Mouse (Mus musculus): ENCODE measurements around the gene Spock1.

The Spock1 gene

GRCm38 (mm10) chr13:57588558-57589273 is 319.4 kb downstream of the Spock1 start:
- DNase-seq = no peak

- DNase-seq = no peak
These were observed 323.0 kb downstream of the Spock1 start for GRCm38 (mm10) chr13:57585131-57585530.

GRCm38 (mm10) chr13:57582314-57582976 is 325.7 kb downstream of the Spock1 start:
- no peak for DNase-seq

DNA sequence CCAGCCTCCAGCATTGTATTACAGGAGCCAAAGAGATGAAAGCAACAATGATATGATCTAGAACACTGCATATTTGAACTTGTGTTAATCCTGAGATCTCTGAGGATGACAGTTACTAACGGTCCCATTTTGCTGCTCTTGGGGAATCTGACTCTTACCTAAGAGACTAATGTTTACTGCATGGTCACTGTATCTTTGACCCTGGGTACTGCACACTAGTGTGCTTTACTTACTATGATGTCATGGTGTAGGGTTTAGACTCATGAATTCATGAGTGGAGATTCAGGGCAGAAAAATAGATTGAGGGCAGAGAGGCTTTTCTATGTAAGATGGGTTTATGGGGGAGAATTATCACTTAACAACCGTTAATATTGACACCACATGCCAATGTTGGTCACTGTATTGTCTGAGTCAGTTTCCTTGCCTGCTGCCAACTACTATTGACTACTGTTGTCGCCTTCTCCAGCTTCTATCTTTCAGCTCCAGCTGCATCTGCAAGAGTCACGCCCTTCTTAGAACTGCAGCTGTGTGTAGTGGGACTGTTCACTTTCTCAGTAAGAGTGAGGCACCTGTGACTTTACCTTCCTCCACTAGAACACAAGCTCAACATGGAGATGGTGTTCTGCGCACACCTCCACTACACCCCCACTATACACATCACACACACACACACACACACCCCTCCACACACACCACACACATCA is 330.4 kb downstream of the Spock1 start:
- no peak for DNase-seq

DNA sequence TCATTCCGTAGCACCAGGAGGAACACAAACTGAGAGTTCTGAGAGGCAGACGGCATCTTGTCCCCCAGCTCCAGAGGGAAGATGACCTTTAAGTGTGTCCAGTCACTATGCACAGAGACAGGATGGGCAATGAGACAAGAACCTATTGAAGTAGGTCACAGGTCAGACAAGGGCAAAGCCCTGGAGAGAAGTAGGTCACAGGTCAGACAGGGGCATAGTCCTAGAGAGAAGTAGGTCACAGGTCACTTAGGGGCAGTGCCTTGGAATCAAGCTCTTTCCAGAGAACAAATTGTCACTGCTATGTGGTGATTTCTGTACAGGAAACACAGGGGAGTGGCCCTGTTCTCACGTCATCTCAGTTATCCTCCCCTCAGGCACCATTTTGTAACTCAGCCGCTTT is 334.6 kb downstream of the Spock1 start:
- no peak for DNase-seq

- DNase-seq = no peak
These were observed 339.7 kb downstream of the Spock1 start for GRCm38 (mm10) chr13:57568404-57568803.

DNA sequence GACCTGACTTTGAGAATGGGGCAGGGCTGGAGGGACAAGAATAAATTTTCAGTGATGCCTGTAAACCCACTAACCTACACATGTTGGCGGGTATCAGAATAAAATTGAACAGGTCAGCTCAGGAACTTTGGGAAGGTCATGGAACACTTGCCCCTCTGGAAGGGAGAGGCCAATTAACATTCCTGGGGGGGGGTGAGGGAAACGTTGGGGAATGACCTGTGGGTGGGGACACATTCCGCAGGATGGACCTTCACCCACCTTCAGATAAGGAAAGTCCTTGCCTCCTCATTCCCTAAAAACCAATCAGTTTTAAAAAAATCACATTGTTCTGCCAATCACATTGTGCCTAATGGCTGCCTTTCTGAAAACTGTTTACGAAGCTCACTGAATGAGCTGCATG is 352.9 kb downstream of the Spock1 start:
- DNase-seq = no peak

DNA sequence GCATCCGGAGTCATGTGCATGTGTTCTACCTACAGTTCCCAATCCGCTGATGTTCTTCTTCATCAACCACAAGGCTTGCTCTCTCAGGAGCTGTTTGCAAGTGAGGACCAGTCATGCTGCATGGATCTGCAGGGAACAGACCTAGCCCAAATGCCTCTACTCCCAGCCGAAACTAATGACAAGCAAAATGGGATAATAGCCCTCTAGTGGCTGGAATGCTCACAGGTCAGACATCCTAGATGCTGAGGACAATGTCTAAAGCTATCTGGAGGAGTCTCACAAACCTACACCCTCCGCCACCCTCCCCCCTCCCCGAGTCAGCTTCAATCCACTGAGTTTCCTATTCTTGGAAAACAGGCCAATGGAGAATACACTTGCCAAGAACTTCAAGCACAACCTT is 358.4 kb downstream of the Spock1 start:
- no peak for DNase-seq

GRCm38 (mm10) chr13:57536988-57537547 is 371.1 kb downstream of the Spock1 start:
- DNase-seq = no peak

GRCm38 (mm10) chr13:57534325-57534724 is 373.8 kb downstream of the Spock1 start:
- DNase-seq = no peak

DNA sequence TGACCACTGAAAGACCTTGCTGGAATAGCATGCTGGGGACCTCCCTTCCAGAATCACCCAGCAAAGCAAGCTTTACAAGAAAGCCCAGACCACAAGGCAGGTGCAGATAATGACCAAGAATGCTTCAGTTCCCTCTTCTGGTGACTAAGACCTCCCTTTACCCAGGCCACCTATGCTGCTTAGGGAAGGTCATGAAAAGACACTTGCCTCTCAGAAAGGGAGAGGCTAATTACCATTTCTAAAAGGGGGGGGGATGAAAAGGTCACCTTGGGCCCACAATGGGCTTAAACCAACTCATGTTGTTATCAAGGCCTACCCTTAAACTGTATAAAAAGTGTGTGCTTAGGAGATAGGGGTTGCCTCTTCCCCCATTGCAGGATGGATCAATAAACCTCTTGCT is 382.2 kb downstream of the Spock1 start:
- DNase-seq = no peak

GRCm38 (mm10) chr13:57524546-57524945 is 383.6 kb downstream of the Spock1 start:
- no peak for DNase-seq

- no peak for DNase-seq
These were observed 384.8 kb downstream of the Spock1 start for GRCm38 (mm10) chr13:57523366-57523765.

GRCm38 (mm10) chr13:57522319-57522718 is 385.8 kb downstream of the Spock1 start:
- no peak for DNase-seq

- DNase-seq = no peak
These were observed 387.0 kb downstream of the Spock1 start for GRCm38 (mm10) chr13:57521152-57521551.

GRCm38 (mm10) chr13:57519790-57520189 is 388.3 kb downstream of the Spock1 start:
- no peak for DNase-seq

- no peak for DNase-seq
These were observed 392.4 kb downstream of the Spock1 start for GRCm38 (mm10) chr13:57515737-57516136.

- DNase-seq = no peak
These were observed 406.6 kb downstream of the Spock1 start for GRCm38 (mm10) chr13:57501552-57501951.

DNA sequence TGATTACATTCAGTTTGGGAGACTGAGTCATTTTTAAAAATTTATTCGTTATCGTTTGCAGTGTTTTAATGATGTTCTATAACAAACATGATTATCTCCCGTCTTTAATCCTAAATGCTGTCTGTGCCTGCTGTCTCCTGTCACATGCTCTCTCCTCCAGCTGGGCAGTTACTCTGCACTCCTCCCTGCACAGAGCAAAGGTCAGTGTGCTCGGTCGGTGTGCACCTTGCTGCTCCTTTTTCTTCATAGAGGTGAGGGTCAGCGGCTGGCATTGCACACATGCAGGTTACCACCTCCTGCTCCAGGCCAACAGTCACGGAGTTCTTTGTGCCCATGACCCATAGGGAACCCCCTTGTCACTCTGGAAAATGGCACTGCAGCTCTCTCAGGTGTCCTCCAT is 411.4 kb downstream of the Spock1 start:
- no peak for DNase-seq

GRCm38 (mm10) chr13:57494838-57495237 is 413.3 kb downstream of the Spock1 start:
- no peak for DNase-seq

DNA sequence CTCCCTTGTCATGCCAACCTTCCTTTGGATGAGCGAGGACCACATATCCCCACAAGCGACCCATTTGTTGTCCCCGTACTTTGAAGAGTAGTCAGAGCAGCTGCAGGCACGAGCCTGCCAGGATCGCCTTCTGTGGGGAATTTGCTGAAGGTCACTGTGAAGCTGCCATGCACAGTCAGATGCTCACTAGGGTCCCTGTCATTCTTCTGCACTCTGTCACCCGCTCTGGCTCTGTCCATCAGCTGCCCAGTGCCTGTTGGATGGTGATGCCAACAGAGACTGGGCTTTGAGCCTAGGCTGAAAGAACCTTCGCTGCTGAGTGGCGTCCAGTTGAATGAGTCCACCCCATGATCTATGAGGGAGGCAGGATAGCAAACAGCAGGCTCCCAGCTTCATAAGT is 419.2 kb downstream of the Spock1 start:
- DNase-seq = no peak

DNA sequence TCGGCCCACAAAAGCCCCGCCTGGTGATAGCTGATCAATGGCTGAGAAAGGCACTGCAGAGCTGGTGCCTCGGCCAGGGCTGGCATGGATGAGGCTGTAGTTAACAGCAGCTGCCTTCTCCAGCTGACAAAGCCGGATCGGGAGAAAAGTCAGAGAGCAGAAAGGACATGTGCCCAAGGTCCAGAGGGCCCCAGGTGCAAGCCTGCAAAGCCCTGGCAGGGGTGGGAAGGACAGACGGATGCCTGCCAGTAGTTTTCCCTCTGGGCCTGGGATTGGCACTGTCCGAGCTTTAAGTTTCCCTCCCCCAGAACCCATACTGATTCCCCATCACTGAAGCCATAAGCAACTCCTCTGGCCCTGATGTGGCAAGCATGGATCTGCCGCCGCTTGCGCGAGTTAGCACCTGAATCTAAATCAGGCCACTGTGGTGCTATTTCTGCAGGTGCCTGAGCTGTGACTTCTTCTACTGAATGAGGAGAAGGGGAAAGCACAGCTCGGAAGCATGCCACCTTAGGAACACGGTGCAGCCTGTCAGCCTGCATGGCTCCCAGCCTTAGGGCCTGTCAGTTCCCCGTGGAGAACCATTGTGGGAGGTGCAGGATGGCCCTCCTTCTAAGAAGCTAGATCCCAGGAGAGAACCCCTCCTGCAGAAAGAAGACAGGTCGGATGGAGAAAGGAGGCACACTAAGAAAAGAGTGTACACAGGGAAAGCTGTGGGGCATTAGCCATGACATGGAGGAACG is 423.5 kb downstream of the Spock1 start:
- DNase-seq = no peak

GRCm38 (mm10) chr13:57476700-57477099 is 431.4 kb downstream of the Spock1 start:
- DNase-seq = no peak
